Mouse (Mus musculus): ENCODE data around the gene Stx1b.

GRCm38 (mm10) chr7:127835550-127835949 lies 11.2 kb upstream of the Stx1b start:
- TF ChIP-seq POLR2A (IDR thresholded peaks at IDR 0.05; ENCODE audit: insufficient read length, low read depth) = no peak
- TF ChIP-seq TCF12 (IDR thresholded peaks at IDR 0.05; ENCODE audit: insufficient read depth, poor library complexity, severe bottlenecking) = no peak

Measured in myocyte (in vitro differentiated cells).